Mouse (Mus musculus) gastrocnemius, adult 2 months (tissue): ENCODE results near the gene Hist2h3c1. TPM values are rescaled to one million over a fixed set of nuclear protein-coding genes. Genes with fewer than 3 reads are reported as not detected.
A peak's percentile ranks its signal among the peaks of the same experiment; 100 is the strongest.
"Not testable (repeated sequence)": the region's sequence is repeated elsewhere in the genome, so short reads cannot be mapped to it uniquely, and the experiment has no call there.

Experiments used
- DNase-seq: peaks from one replicate; pipeline ENCODE4 v3.0.0; 2022
- H3K27ac ChIP-seq: fragments of 200-600 bp; 2 replicates; pipeline ENCODE4 v1.8.1; 2022; ENCODE audit warnings: mild to moderate bottlenecking
- H3K4me3 ChIP-seq: fragments of 200-600 bp; 2 replicates; pipeline ENCODE4 v1.8.1; 2022; ENCODE audit warnings: mild to moderate bottlenecking, moderate library complexity
- CTCF ChIP-seq: fragments of 200-600 bp; IDR thresholded peaks from 2 replicates; pipeline ENCODE4 v1.8.1; 2022; ENCODE audit warnings: antibody characterized with exemption, mild to moderate bottlenecking, moderate library complexity
- intact Hi-C: fragments of 180-260 bp; cut with DNase I; formaldehyde crosslinking; loops from one replicate; pipeline ENCODE4 v1.15.1; 2025
- total RNA-seq, 2 experiments: library from RNA; stranded (reverse); gene quantifications; 2 replicates each; pipeline ENCODE4 v1.2.3; 2021

Gene Hist2h3c1
- total RNA-seq, 2 experiments from 2014 or later: not detected

- no peak for DNase-seq
- no peak overlapping the region for H3K4me3 ChIP-seq
- no peak overlapping the region; the same call in 1 of the 2 replicates for H3K27ac ChIP-seq
- intact Hi-C loops: loop anchor here (10.0 kb wide), 1 partner anchor 239 kb away; no protein-coding TSS in a partner anchor
- no peak for TF ChIP-seq CTCF
Measured at GRCm38 (mm10) chr3:96266132-96266710, 19.7 kb downstream of the Hist2h3c1 start.

DNA sequence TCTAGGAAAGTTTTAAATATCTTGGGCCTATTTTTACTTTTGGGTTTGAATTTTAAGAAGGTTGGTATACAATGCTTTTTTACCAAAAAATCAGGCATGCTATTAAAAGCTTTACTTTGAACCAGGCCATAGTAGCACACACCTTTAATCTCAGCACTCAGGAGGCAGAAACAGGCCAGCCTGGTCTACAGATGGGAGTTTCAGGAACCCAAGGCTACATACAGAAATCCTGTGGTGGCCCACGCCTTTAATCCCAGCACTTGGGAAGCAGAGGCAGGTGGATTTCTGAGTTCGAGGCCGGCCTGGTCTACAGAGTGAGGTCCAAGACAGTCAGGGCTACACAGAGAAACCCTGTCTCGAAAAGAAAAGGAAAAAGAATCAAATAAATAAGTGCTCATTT, 21.1 kb downstream of the Hist2h3c1 start:
- intact Hi-C loops: loop anchor here (10.0 kb wide), 1 partner anchor 237 kb away; no protein-coding TSS in a partner anchor
- Histone ChIP-seq H3K27ac (peak overlapping the region; percentile 94), H3K4me3 (peak overlapping the region; percentile 75; the same call in 1 of the 2 replicates)
- no peak for DNase-seq
- TF ChIP-seq CTCF: no peak

DNA sequence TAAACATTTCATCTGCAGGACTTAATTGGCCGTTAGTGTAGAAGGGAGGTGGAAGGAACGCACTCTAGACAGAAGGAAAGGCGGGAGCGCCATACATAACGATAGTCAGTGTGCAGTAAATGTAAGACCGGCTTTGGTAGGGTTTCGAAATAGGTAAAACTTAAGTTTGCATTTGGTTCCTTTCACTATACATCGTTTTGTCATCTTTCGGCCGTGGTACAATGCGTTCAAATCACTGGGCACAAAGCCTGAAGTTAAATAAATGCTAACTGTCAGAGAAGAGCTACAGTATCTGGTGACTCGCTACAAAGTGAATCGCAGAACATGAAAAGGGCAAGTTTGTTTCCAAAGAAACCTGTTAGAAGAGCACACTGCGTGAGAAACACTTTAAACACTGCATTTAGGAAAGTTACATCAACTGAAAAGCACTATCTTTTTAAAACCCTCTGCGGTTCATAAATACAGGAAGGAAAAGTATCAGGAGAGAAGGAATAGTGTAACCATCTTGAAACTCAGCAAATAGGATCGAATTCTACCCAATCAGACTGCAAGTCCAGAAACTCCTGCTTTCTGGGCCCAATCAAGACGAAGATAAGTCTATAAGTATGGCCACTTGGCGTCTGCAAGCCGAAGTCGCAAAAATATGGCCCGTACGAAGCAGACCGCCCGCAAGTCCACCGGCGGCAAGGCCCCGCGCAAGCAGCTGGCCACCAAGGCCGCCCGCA, 21.7 kb downstream of the Hist2h3c1 start, which contains the start of gene Hist2h3b:
TSS of gene Hist2h3b (plus strand) at position 604 of the 725 bp plus-strand sequence.
- intact Hi-C loops: loop anchor here (10.0 kb wide), 1 partner anchor 237 kb away; no protein-coding TSS in a partner anchor
- TF ChIP-seq CTCF: no peak

DNA sequence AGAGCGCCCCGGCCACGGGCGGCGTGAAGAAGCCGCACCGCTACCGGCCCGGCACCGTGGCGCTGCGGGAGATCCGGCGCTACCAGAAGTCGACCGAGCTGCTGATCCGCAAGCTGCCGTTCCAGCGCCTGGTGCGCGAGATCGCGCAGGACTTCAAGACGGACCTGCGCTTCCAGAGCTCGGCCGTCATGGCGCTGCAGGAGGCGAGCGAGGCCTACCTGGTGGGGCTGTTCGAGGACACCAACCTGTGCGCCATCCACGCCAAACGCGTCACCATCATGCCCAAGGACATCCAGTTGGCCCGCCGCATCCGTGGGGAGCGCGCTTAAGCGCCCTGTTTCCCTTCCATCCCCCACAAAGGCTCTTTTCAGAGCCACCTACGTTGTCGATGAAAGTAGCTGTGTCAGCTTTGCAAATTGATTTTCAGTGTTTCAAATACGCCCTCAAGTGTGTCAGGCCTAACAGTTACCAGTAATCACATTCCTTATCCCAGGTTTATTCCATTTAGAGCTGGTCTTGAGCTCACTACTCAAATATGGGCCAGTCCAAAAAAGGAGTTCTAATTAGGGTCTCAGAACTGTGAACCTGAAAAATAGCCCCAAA, 22.4 kb downstream of the Hist2h3c1 start:
- Histone ChIP-seq H3K27ac (peak overlapping the region; percentile 95), H3K4me3 (peak overlapping the region; percentile 75)
- intact Hi-C loops: loop anchor here (10.0 kb wide), 1 partner anchor 236 kb away; no protein-coding TSS in a partner anchor
- not testable (repeated sequence) for DNase-seq

More for the DNA sequence above, 21.7 kb downstream of the Hist2h3c1 start, which contains the start of gene Hist2h3b:
- peak within 1 kb of the TSS; percentile 95 for H3K27ac ChIP-seq
- DNase-seq: peak; percentile 81
- peak within 1 kb of the TSS; percentile 75 for H3K4me3 ChIP-seq

GRCm38 (mm10) chr3:96269511-96270474, 23.3 kb downstream of the Hist2h3c1 start, which contains the start of gene Hist2h2bb:
Gene Hist2h2bb (plus strand): TSS chr3:96269752.
- Histone ChIP-seq H3K4me3 (peak within 1 kb of the TSS; percentile 75), H3K27ac (peak within 1 kb of the TSS; percentile 95)
- peak; percentile 90 for DNase-seq
- intact Hi-C loops: loop anchor here (10.0 kb wide), 1 partner anchor 235 kb away; no protein-coding TSS in a partner anchor
- TF ChIP-seq CTCF: no peak

GRCm38 (mm10) chr3:96273591-96274465, 27.3 kb downstream of the Hist2h3c1 start:
- Histone ChIP-seq H3K27ac (peak overlapping the region; percentile 46), H3K4me3 (peak overlapping the region; percentile 55)
- TF ChIP-seq CTCF: no peak
- no peak for DNase-seq
- intact Hi-C loops: no loop called here

DNA sequence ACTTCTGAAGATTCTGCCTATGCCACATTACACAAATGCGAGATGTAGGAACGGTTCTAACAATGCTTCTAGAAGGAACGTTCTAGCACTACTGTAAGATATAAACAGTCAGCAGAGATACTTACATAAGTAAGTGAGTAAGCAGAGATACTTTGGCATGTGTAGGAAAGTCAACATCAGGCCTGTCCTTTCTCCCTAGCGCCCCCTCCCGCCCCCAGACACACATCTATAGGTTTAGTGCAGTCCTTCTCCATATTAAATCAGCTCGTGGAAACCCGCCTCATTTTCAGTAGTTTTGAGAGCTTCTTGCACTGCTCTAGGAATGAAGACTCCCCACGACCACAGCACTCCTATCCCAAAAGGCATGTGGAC, 30.9 kb downstream of the Hist2h3c1 start:
- Histone ChIP-seq H3K4me3 (peak overlapping the region; percentile 82), H3K27ac (peak overlapping the region; percentile 81; the same call in 1 of the 2 replicates)
- peak; percentile 31 for DNase-seq
- TF ChIP-seq CTCF: no peak
- intact Hi-C loops: loop anchor here (5.0 kb wide), 1 partner anchor 165 kb away; no protein-coding TSS in a partner anchor

GRCm38 (mm10) chr3:96277800-96278624, 31.5 kb downstream of the Hist2h3c1 start:
- DNase-seq: peak; percentile 93
- peak overlapping the region; percentile 81 for H3K27ac ChIP-seq
- peak; percentile 68 for TF ChIP-seq CTCF
- peak overlapping the region; percentile 82 for H3K4me3 ChIP-seq
- intact Hi-C loops: loop anchor here (5.0 kb wide), 1 partner anchor 164 kb away; no protein-coding TSS in a partner anchor

DNA sequence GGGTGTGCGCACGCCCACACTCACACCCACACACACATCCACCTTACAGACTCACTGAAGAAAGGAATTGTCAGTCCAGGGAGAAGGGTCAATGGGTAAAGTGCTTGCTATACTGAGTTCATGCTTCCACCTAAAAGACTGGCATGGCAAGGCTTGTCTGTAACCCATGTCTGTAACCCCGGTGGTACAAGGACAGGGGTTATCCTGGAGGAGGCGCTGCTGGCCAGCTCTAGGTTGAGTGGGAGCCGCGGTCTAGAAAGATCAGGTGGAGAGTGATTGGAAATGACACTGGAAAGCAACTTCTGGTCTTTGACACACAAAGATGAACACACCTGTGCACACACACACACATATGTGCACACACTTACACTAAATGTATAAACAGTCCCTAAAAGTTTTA, 34.2 kb downstream of the Hist2h3c1 start:
- TF ChIP-seq CTCF: no peak
- H3K4me3 ChIP-seq: no peak overlapping the region
- no peak overlapping the region for H3K27ac ChIP-seq
- intact Hi-C loops: no loop called here
- no peak for DNase-seq

- Histone ChIP-seq H3K4me3 (no peak overlapping the region), H3K27ac (no peak overlapping the region)
- DNase-seq: no peak
- peak; percentile 39 for TF ChIP-seq CTCF
- intact Hi-C loops: no loop called here
Measured at GRCm38 (mm10) chr3:96284457-96284856, 38.0 kb downstream of the Hist2h3c1 start.
